In the genomic region with DNA sequence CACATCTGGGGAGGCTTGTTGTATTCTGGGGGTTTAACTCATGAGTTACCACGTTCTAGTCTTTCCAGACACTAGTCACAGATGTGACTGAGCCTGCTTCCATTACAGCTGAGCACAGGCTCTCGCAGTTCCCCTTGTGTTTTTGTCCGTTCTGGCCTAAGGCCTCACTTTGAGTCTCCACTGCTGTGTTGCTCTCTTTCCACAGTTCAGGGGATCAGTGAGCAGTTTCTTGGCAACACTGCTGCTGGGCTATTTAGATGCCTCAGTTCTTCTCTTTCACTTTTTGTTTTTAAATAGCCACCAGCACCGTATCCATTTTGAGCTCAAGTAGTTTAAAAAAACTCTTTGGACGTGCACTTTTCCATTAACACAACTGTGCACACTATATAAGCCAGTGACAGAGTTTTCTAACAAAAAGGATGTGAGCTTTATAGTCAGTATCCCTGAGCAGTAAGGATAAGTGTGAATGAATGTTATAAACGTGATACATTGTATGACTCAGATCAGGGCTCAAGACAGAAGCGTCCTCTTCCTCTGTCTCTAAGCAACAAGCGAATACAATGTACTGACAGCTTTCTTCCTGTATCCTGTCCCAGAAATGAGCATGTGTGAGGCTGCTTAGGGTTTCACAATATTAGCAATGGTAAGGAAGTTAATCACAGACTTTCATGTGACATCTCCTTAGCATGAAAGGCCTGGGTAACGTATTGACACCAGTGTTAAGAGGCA, we compare ENCODE assay signal across 8 mouse cellular contexts. TPM values are rescaled to one million over a fixed set of nuclear protein-coding genes. Genes with fewer than 3 reads are reported as not detected.
DNase-seq lines count a peak whose midpoint lies in the region.

No protein-coding gene starts in this region.

- peak overlapping the region; percentile 2; the same call in 1 of the 2 replicates for H3K4me3 ChIP-seq in macrophage (ENCODE audit: inconsistent target)

- peak; percentile 3 to 19 for DNase-seq in kidney, adult 8-10 months
- no peak for DNase-seq in kidney, postnatal 4 days
- DNase-seq in B cell, adult 2 months: peak; percentile 14 to 15
- peak; percentile 33 for DNase-seq in fibroblast of lung, adult 2 months (ENCODE audit: low read depth)
- DNase-seq in urinary bladder, postnatal 25 days (ENCODE audit: low spot score): no peak
- no peak for DNase-seq in ovary, adult 18-20 months (ENCODE audit: low spot score)
- no peak for DNase-seq in layer of hippocampus, adult 11-12 months (ENCODE audit: low spot score)

- H3K79me2 ChIP-seq in macrophage (ENCODE audit: inconsistent target): no peaks in the 10 kb centered on the region

- WGBS in macrophage (ENCODE audit: missing documents): 13% methylated on average over 9 of the region's 9 CpGs

- H3K27ac ChIP-seq in macrophage: peak overlapping the region; percentile 73

- no peaks in the 10 kb centered on the region for H3K36me3 ChIP-seq in macrophage (ENCODE audit: inconsistent target)

RNA-seq across cellular contexts. Expression of a gene that starts 23.8 kb away (rescaled TPM):
- 10 to 100 TPM; 12.1 to 60.6 (median 42.5) TPM for total RNA-seq in macrophage (2018; cell fraction: chromatin; rRNA removed)
- total RNA-seq in macrophage (2018; cell fraction: cytosol; rRNA removed): 10 to 100 TPM; 13.8 to 22.4 (median 18.9) TPM
- 10 to 100 TPM; 13.8 to 67.6 (median 29.7) TPM for total RNA-seq in macrophage (2018; cell fraction: nucleus; rRNA removed)
- 12.5 to 57.2 TPM (median 15.2 TPM) in 3 replicates for polyA plus RNA-seq in macrophage (2018)

RNA-seq across cellular contexts. Expression of a gene that starts 28.1 kb away (rescaled TPM):
- total RNA-seq in macrophage (2018; cell fraction: chromatin; rRNA removed): 1,000 to 10,000 TPM in 2 of 26 experiments, 100 to 1,000 TPM in 24; 195 to 1,240 (median 272) TPM
- total RNA-seq in macrophage (2018; cell fraction: cytosol; rRNA removed): 10 to 100 TPM; 40.0 to 71.2 (median 45.1) TPM
- total RNA-seq in macrophage (2018; cell fraction: nucleus; rRNA removed): 100 to 1,000 TPM; 105 to 802 (median 185) TPM
- 42.5 to 101 TPM (median 80.5 TPM) in 3 replicates for polyA plus RNA-seq in macrophage (2018)

Comparison
In these comparisons a context has a peak if more than half of its experiments do, and no peak if none do; other contexts are left out.
1. DNase-seq: peak in kidney, adult 8-10 months (2 of 2), B cell, adult 2 months (2 of 2) and fibroblast of lung, adult 2 months (single experiment); none in kidney, postnatal 4 days (0 of 2), urinary bladder, postnatal 25 days (single experiment), ovary, adult 18-20 months (single experiment) and layer of hippocampus, adult 11-12 months (single experiment).